Mouse (Mus musculus) intestine, embryonic 15.5 days (tissue): ENCODE measurements around the gene Psmb6. TPM values are rescaled to one million over a fixed set of nuclear protein-coding genes. Genes with fewer than 3 reads are reported as not detected.
"Not testable (repeated sequence)": the region's sequence is repeated elsewhere in the genome, so short reads cannot be mapped to it uniquely, and the experiment has no call there.

Experiments
- ATAC-seq: fragments of 200-750 bp; cut with Nextera tagmentation; 2 replicates; pipeline ENCODE4 v1.8.0; 2017; ENCODE audit warnings: moderate TSS enrichment, moderate library complexity
- H3K27ac ChIP-seq: fragments of 300-500 bp; sonication (generic); 2 replicates; pipeline ENCODE4 v1.5.1; 2015; ENCODE audit warnings: mild to moderate bottlenecking, inconsistent platforms
- H3K27me3 ChIP-seq: fragments of 300-500 bp; sonication (generic); replicated peaks from 2 replicates; pipeline ENCODE4 v1.6.1; 2015; ENCODE audit warnings: inconsistent platforms
- H3K36me3 ChIP-seq: fragments of 300-500 bp; sonication (generic); 2 replicates; pipeline ENCODE4 v1.6.1; 2015; ENCODE audit warnings: inconsistent platforms
- H3K4me1 ChIP-seq: fragments of 300-500 bp; sonication (generic); replicated peaks from 2 replicates; pipeline ENCODE4 v1.6.1; 2015; ENCODE audit warnings: inconsistent platforms
- H3K4me2 ChIP-seq: fragments of 300-500 bp; sonication (generic); replicated peaks from 2 replicates; pipeline ENCODE4 v1.6.1; 2015; ENCODE audit warnings: mild to moderate bottlenecking, inconsistent platforms
- H3K4me3 ChIP-seq: fragments of 300-500 bp; sonication (generic); replicated peaks from 2 replicates; pipeline ENCODE4 v1.5.1; 2015; ENCODE audit warnings: inconsistent platforms
- H3K9ac ChIP-seq: fragments of 300-500 bp; sonication (generic); 2 replicates; pipeline ENCODE4 v1.6.1; 2015; ENCODE audit warnings: inconsistent platforms
- H3K9me3 ChIP-seq: fragments of 300-500 bp; sonication (generic); 2 replicates; pipeline ENCODE4 v1.6.1; 2016; ENCODE audit warnings: inconsistent platforms
- WGBS: fragments of 180-500 bp; shearing (Covaris S2); methylation state at CpG from one replicate; pipeline ENCODE4 v1.1.7; 2015; 5-methylcytosine and 5-hydroxymethylcytosine counted together
- polyA plus RNA-seq: library from polyadenylated mRNA; unstranded; fragments of >200 nt; fragmentation: Nextera tagmentation; extraction: Ambion mirVana; gene quantifications from 2 replicates; pipeline ENCODE4 v1.2.1, GENCODE M21; 2015

The Psmb6 gene
- polyA plus RNA-seq, 1 experiment from 2014 or later = 646 TPM

DNA sequence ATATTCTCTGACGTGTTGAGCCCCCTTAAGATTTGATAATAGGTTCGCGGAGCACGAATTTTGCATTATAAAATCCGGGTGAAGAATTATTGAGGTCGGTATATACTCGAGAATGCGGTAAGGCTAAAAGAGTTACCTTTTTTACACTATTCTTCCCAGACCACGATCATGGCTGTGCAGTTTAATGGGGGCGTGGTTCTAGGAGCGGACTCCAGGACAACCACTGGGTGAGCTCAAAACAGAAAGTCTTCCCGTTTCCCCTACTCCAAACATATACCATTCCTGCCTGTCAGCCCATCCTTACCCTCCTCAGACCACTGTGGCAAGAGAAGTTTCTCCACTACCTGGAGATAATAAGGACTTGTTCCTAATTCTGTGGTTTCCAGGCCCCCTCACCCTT, 559 bp downstream of the Psmb6 start:
- Histone ChIP-seq H3K4me1 (peaks cover 11% of the 10 kb centered on the region), H3K4me3 (peak overlapping the region; percentile 67), H3K9me3 (no peaks in the 10 kb centered on the region), H3K27me3 (no peaks in the 10 kb centered on the region), H3K27ac (0 out of 2 replicates have a peak overlapping the region, but pooled peaks have one; percentile 36), H3K9ac (peak overlapping the region; percentile 64), H3K36me3 (peaks cover 15% of the 10 kb centered on the region), H3K4me2 (peak overlapping the region; percentile 76)
- ATAC-seq = peak; percentile 54; the same call in 1 of the 2 replicates
- 1% methylated on average over 12 of the region's 12 CpGs for WGBS

DNA sequence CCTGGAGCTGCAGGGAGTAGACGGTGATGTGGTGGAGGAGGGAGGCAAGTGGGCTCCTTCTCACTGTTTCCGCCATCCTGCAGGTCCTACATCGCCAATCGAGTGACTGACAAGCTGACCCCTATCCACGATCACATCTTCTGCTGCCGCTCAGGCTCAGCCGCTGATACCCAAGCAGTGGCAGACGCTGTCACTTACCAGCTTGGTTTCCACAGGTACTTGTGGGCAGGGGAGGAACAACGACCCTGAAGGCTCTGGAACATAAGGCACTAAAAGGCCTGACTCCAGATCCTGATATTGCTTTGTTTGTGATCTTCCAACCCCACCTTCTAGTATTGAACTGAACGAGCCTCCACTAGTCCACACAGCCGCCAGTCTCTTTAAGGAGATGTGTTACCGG, 1.0 kb downstream of the Psmb6 start:
- no peak overlapping the region for H3K27ac ChIP-seq

GRCm38 (mm10) chr11:70528610-70529009, 3.4 kb downstream of the Psmb6 start:
- Histone ChIP-seq H3K27me3 (no peaks in the 10 kb centered on the region), H3K9me3 (no peaks in the 10 kb centered on the region), H3K36me3 (peaks cover 15% of the 10 kb centered on the region), H3K9ac (no peak overlapping the region), H3K4me1 (peaks cover 10% of the 10 kb centered on the region), H3K27ac (no peak overlapping the region), H3K4me3 (no peak overlapping the region), H3K4me2 (no peak overlapping the region)
- WGBS = 83% methylated on average over 7 of the region's 7 CpGs
- ATAC-seq = no peak

More for the DNA sequence above, 1.0 kb downstream of the Psmb6 start:
- Histone ChIP-seq H3K9ac (peak overlapping the region; percentile 64), H3K36me3 (peaks cover 15% of the 10 kb centered on the region), H3K4me1 (peaks cover 10% of the 10 kb centered on the region), H3K4me2 (peak overlapping the region; percentile 76), H3K9me3 (no peaks in the 10 kb centered on the region), H3K4me3 (peak overlapping the region; percentile 67), H3K27me3 (no peaks in the 10 kb centered on the region)
- no peak for ATAC-seq
- 89% methylated on average over 12 of the region's 12 CpGs for WGBS

DNA sequence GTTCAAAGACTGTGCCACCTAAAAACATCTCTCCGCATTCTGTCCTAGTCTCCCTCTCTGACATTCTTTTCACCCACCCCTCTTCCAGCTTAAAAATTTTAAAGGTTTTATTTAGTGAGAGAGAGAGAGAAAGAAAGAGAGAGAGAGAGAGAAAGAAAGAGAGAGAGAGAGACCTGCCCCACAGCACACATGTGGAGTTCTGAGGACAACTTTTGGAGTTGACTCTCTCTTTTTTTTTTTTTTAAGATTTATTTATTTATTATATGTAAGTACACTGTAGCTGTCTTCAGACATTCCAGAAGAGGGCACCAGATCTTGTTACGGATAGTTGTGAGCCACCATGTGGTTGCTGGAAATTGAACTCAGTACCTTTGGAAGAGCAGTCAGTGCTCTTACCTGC, 5.9 kb downstream of the Psmb6 start:
- 88% methylated on average over 2 of the region's 2 CpGs for WGBS
- not testable (repeated sequence) for ATAC-seq, H3K4me1 ChIP-seq, H3K4me3 ChIP-seq, H3K4me2 ChIP-seq, H3K9ac ChIP-seq, H3K27ac ChIP-seq, H3K27me3 ChIP-seq, H3K9me3 ChIP-seq
- H3K36me3 ChIP-seq = peaks cover 15% of the 10 kb centered on the region

DNA sequence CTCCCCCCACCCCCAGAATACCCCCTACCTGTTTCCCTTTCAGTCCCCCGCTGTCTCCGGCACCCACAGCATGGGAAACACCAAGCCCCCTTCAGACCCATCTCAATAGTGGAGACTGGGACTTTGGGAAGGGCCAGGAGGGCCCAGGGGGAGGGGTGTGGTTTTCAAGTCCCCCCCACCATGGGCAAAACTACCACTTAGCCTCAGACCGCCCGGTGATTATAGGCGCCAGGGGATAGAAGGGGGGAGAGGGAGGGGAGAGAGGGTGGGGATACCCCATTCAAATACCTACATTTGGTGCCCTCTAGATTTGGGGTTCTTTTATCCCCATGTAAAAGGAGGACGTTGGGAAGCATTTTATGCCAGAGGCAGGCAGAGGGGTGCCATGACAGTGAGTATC, 7.7 kb downstream of the Psmb6 start, which contains the start of gene Gm40193:
TSS of gene Gm40193 (minus strand) at position 101 of the 400 bp plus-strand sequence.
- no peak within 1 kb of the TSS for H3K4me3 ChIP-seq
- no peaks in the 10 kb centered on the region for H3K27me3 ChIP-seq
- ATAC-seq = no peak
- H3K27ac ChIP-seq = no peak within 1 kb of the TSS
- H3K9me3 ChIP-seq = no peaks in the 10 kb centered on the region
- H3K9ac ChIP-seq = no peak within 1 kb of the TSS
- no peaks in the 10 kb centered on the region for H3K4me1 ChIP-seq
- peaks cover 3% of the 10 kb centered on the region for H3K36me3 ChIP-seq
- WGBS = 87% methylated on average over 6 of the region's 6 CpGs
- no peak within 1 kb of the TSS for H3K4me2 ChIP-seq

- H3K4me1 ChIP-seq = 0 out of 2 replicates have a peak, but pooled peaks cover 4% of the 10 kb centered on the region
- 10% methylated on average over 9 of the region's 9 CpGs for WGBS
- no peaks in the 10 kb centered on the region for H3K27me3 ChIP-seq
- peak overlapping the region; percentile 58 for H3K4me3 ChIP-seq
- peak; percentile 11; the same call in 1 of the 2 replicates for ATAC-seq
- no peaks in the 10 kb centered on the region for H3K9me3 ChIP-seq
- peak overlapping the region; percentile 72 for H3K4me2 ChIP-seq
- no peaks in the 10 kb centered on the region for H3K36me3 ChIP-seq
- H3K27ac ChIP-seq = no peak overlapping the region
- H3K9ac ChIP-seq = peak overlapping the region; percentile 69; the same call in 1 of the 2 replicates
Observed at GRCm38 (mm10) chr11:70539423-70539822, 14.3 kb downstream of the Psmb6 start.

DNA sequence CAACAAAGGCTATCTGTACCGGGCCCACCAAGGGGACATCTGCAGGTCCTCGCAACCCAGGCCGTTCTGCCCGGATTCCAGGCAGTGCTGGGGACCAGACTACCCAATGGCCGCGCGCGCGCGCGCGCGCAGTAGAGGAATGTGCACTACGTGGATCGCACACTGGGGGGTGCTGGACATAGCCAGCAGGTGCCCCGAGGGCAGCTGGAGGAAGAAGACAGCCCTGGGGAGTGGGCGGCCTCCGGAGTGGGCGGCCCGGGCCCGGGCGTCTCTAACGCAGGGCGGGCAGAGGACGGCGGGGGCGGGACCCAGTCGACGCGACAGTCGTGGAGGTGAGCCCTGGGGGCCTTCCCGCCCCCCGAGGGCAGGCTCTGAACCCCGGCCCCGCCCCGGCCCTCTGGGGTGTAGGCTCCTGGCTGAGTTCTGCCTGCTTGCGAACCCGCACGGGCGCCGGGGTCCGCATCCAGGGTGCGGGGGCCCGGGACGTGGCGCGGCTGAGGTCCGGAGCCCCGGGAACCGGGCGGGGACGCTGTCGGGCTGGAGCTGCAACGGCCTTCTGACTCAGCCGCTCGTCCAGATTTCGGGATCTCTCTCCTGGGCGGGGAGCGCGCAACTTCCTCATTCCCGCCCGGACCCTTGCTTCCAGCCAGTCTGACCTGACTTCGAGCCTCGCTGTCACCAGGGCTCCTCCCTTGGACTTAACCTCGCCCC, 14.9 kb downstream of the Psmb6 start, which contains the start of gene Pld2:
TSS of gene Pld2 (plus strand) at position 188 of the 711 bp plus-strand sequence.
- WGBS = under 1% methylated on average over 65 of the region's 65 CpGs
- H3K27me3 ChIP-seq = no peaks in the 10 kb centered on the region
- H3K9me3 ChIP-seq = no peaks in the 10 kb centered on the region
- H3K27ac ChIP-seq = peak within 1 kb of the TSS; percentile 70; the same call in 1 of the 2 replicates
- H3K4me1 ChIP-seq = 0 out of 2 replicates have a peak, but pooled peaks cover 4% of the 10 kb centered on the region
- peak; percentile 99 for ATAC-seq
- H3K4me2 ChIP-seq = peak within 1 kb of the TSS; percentile 72
- H3K9ac ChIP-seq = peak within 1 kb of the TSS; percentile 69
- no peaks in the 10 kb centered on the region for H3K36me3 ChIP-seq
- H3K4me3 ChIP-seq = peak within 1 kb of the TSS; percentile 58

DNA sequence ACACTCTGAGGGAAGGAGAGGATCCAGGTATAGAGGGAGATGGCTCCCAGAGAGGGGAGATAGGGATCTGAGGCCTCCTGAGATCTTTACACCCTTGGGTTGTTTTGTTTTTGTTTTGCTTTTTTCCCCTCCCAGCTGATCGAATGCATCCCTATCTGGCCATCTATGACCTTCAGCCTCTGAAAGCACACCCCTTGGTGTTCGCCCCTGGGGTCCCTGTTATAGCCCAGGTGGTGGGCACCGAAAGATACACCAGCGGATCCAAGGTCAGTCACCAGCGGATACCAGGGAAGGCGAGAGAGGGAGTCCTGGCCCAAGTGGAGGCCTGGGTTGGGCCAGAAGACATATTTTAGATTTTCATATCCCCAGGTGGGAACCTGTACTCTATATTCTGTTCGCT, 15.8 kb downstream of the Psmb6 start:
- Histone ChIP-seq H3K9ac (peak overlapping the region; percentile 69; the same call in 1 of the 2 replicates), H3K9me3 (no peaks in the 10 kb centered on the region), H3K4me2 (peak overlapping the region; percentile 72), H3K27me3 (no peaks in the 10 kb centered on the region), H3K36me3 (no peaks in the 10 kb centered on the region), H3K4me1 (0 out of 2 replicates have a peak, but pooled peaks cover 4% of the 10 kb centered on the region), H3K4me3 (peak overlapping the region; percentile 58), H3K27ac (no peak overlapping the region)
- no peak for ATAC-seq
- WGBS = 83% methylated on average over 7 of the region's 7 CpGs

- Histone ChIP-seq H3K4me2 (peak overlapping the region; percentile 72; the same call in 1 of the 2 replicates), H3K4me3 (no peak overlapping the region), H3K36me3 (no peaks in the 10 kb centered on the region), H3K27ac (no peak overlapping the region), H3K9ac (no peak overlapping the region), H3K4me1 (0 out of 2 replicates have a peak, but pooled peaks cover 4% of the 10 kb centered on the region), H3K27me3 (no peaks in the 10 kb centered on the region), H3K9me3 (no peaks in the 10 kb centered on the region)
- 76% methylated on average over 5 of the region's 5 CpGs for WGBS
- no peak for ATAC-seq
Observed at GRCm38 (mm10) chr11:70541415-70541814, 16.2 kb downstream of the Psmb6 start.

- ATAC-seq = no peak
- Histone ChIP-seq H3K27ac (no peak overlapping the region), H3K9me3 (no peaks in the 10 kb centered on the region), H3K27me3 (no peaks in the 10 kb centered on the region), H3K4me3 (no peak overlapping the region), H3K36me3 (no peaks in the 10 kb centered on the region), H3K4me1 (0 out of 2 replicates have a peak, but pooled peaks cover 4% of the 10 kb centered on the region), H3K9ac (no peak overlapping the region), H3K4me2 (no peak overlapping the region)
- WGBS = 64% methylated on average over 7 of the region's 7 CpGs
Observed at GRCm38 (mm10) chr11:70544496-70544895, 19.3 kb downstream of the Psmb6 start.

GRCm38 (mm10) chr11:70551526-70551925, 26.4 kb downstream of the Psmb6 start:
- no peak overlapping the region for H3K27ac ChIP-seq
- no peak overlapping the region for H3K4me3 ChIP-seq
- H3K27me3 ChIP-seq = no peaks in the 10 kb centered on the region
- H3K36me3 ChIP-seq = 0 out of 2 replicates have a peak, but pooled peaks cover 4% of the 10 kb centered on the region
- no peaks in the 10 kb centered on the region for H3K9me3 ChIP-seq
- H3K4me2 ChIP-seq = no peak overlapping the region
- no peak overlapping the region for H3K9ac ChIP-seq
- WGBS = 89% methylated on average over 8 of the region's 8 CpGs
- no peaks in the 10 kb centered on the region for H3K4me1 ChIP-seq
- ATAC-seq = no peak

- Histone ChIP-seq H3K4me3 (no peak overlapping the region), H3K27ac (no peak overlapping the region), H3K27me3 (no peaks in the 10 kb centered on the region), H3K9ac (no peak overlapping the region), H3K36me3 (0 out of 2 replicates have a peak, but pooled peaks cover 7% of the 10 kb centered on the region), H3K9me3 (no peaks in the 10 kb centered on the region), H3K4me1 (no peaks in the 10 kb centered on the region), H3K4me2 (no peak overlapping the region)
- no peak for ATAC-seq
- WGBS = 27% methylated on average over 7 of the region's 7 CpGs
Observed at GRCm38 (mm10) chr11:70553940-70554339, 28.8 kb downstream of the Psmb6 start.
